Mouse (Mus musculus): ENCODE results near the gene Dbnl.

DNA sequence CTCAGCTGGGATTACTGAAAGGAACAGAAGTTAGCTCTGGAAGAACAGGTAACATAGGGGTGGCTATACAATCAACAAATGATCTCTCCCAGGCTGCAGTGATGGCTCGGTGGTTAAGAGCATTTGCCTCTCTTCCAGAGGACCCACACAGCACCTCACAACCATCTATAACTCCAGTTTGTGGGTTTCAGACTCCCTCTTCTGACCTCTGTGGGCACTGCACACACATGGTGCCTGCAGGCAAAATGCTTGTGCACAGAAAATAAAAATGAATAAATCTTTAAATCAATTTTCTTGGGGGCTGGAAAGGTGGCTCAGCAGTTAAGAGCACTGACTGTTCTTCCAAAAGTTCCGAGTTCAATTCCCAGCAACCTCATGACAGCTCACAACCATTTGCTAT, 9.8 kb upstream of the Dbnl start:
- TF ChIP-seq ZC3H11A (IDR thresholded peaks at IDR 0.05; ENCODE audit: low read depth, low read length) (no peak), IRF4 (IDR thresholded peaks at IDR 0.05; ENCODE audit: low read depth, low read length) (no peak), CTCF (conservative IDR thresholded peaks at IDR 0.05 in 1 of 2, IDR thresholded peaks at IDR 0.05 in 1 of 2; ENCODE audit: low read depth in 2 of 2, low read length in 2 of 2) (peak; percentile 30 to 82; a peak in 3 of 4 replicates), ZKSCAN1 (IDR thresholded peaks at IDR 0.05; ENCODE audit: borderline replicate concordance, low read depth, low read length) (no peak), MAX (IDR thresholded peaks at IDR 0.05; ENCODE audit: low read length) (no peak), E2F4 (IDR thresholded peaks at IDR 0.05; ENCODE audit: insufficient replicate concordance, low read depth, low read length) (no peak), USF2 (conservative IDR thresholded peaks at IDR 0.05; ENCODE audit: low read depth, low read length) (no peak), CHD2 (IDR thresholded peaks at IDR 0.05; ENCODE audit: low read length) (no peak), EP300 (IDR thresholded peaks at IDR 0.05; ENCODE audit: low read length) (no peak), POLR2A (IDR thresholded peaks at IDR 0.05; ENCODE audit: low read depth, low read length) (no peak), MXI1 (IDR thresholded peaks at IDR 0.05; ENCODE audit: low read depth, low read length) (no peak), ELF1 (IDR thresholded peaks at IDR 0.05; ENCODE audit: low read depth, low read length) (no peak), USF1 (IDR thresholded peaks at IDR 0.05; ENCODE audit: low read depth, low read length) (no peak), NRF1 (IDR thresholded peaks at IDR 0.05; ENCODE audit: low read depth, low read length) (no peak)

Measured in CH12.LX (cell line).